Mouse (Mus musculus) lung, adult 2 months (tissue): ENCODE results near the gene Cyld. TPM values are rescaled to one million over a fixed set of nuclear protein-coding genes. Genes with fewer than 3 reads are reported as not detected.

Experiments used
- DNase-seq: peaks from one replicate; pipeline ENCODE4 v3.0.0; 2022
- H3K4me1 ChIP-seq: fragments of 200-500 bp; 2 replicates; pipeline ENCODE4 v1.6.1; 2011; ENCODE audit warnings: low read length; ENCODE audit not compliant: control insufficient read depth, insufficient read depth
- H3K4me3 ChIP-seq: fragments of 200-500 bp; replicated peaks from 2 replicates; pipeline ENCODE3; 2011; ENCODE audit warnings: low read depth, mild to moderate bottlenecking, control low read depth, low read length; ENCODE audit errors: extremely low read depth
- CTCF ChIP-seq: fragments of 200-500 bp; IDR thresholded peaks from 2 replicates; pipeline ENCODE4 v1.5.1; 2011; ENCODE audit warnings: mild to moderate bottlenecking, low read length, control low read depth; ENCODE audit not compliant: insufficient read depth
- POLR2A ChIP-seq: fragments of 200-500 bp; IDR thresholded peaks from 2 replicates; pipeline ENCODE4 v1.6.1; 2011; ENCODE audit warnings: low read depth, mild to moderate bottlenecking, control low read depth, low read length, borderline replicate concordance; ENCODE audit errors: extremely low read depth
- WGBS: fragments of 180-500 bp; shearing (Covaris S2); methylation state at CpG from one replicate; pipeline ENCODE4 v1.1.7; 2018; 5-methylcytosine and 5-hydroxymethylcytosine counted together
- polyA plus RNA-seq: library from polyadenylated mRNA; depleted of rRNA; stranded (reverse); fragments of >200 nt; gene quantifications from 2 replicates; pipeline ENCODE4 v1.2.3, GENCODE M21; 2012; rRNA removed

The Cyld gene
- polyA plus RNA-seq, 1 experiment: 8.7 TPM

DNA sequence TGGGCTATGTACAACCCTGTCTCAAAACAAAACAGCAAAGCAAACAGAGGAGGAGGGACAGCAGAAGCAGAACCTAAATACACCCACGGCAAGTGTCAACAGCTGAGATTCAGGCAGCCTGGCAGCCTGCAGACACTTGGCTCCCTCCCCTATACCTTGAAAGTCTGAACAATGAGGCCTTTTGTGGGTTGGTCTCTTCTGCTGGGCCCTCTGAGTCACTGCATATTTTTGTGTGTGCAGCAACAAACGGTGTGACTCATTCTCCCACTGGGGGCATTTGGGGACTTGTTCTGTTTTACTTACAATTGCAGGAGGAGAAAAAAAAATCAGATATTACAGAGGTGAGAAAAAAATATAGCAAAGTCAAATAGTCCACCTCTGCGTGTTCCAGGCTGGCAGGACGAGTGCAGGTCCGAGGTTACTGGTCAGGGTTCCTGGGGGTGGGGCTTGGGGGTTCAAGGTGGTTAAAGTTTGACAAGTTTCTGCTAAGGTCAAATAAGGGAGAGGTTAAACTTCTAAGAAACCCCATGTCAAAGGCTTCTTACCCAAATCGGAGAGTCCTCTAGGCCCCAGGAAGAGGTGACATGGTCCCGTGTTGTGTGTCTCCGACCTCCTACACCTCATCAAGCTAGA lies 96.0 kb downstream of the Cyld start:
- Histone ChIP-seq H3K4me3 (no peak overlapping the region), H3K4me1 (no peaks in the 10 kb centered on the region)
- no peak for DNase-seq
- TF ChIP-seq POLR2A: no peak
- 53% methylated on average over 8 of the region's 8 CpGs for WGBS

DNA sequence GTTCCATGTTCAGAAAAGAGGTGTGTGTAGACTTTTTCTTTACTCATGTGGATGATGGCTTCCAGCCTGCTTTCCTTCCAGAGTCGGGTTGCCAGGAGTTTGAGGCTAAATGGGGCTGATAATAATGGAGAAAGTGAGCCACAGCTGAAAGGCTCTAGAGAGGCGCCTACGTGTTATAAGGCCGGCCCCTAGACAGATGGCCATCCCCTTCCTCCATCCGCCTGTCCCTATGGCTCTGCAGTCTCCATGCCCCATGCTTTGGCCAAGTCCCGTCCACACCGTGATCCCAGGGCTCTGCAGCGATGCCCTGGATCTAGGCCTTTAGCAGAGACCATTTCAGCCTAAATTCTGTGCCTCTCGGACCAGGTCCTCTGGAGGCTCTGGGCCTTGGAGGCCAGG lies 96.5 kb downstream of the Cyld start:
- DNase-seq: no peak
- no peak overlapping the region for H3K4me3 ChIP-seq
- 78% methylated on average over 9 of the region's 9 CpGs for WGBS
- H3K4me1 ChIP-seq: no peaks in the 10 kb centered on the region
- TF ChIP-seq POLR2A (no peak), CTCF (no peak)

- DNase-seq: no peak
- 85% methylated on average over 24 of the region's 24 CpGs for WGBS
- Histone ChIP-seq H3K4me3 (no peak overlapping the region), H3K4me1 (no peaks in the 10 kb centered on the region)
- no peak for TF ChIP-seq POLR2A
- no peak for TF ChIP-seq CTCF
Measured at GRCm38 (mm10) chr8:88793746-88794614, 97.2 kb downstream of the Cyld start.

DNA sequence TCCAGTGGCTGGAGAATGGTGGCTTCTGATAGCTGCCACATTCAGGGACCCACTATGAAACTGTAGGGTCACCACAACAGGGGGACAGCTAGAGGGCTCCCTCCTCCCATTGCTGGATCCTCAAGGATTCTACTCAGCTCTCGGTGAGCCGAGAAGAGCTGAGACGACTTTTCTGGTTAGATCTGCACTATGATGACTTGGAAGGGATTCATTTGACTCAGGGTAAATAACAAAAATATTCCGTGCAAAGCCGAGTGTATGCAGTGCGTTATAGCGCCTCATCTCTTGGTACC lies 97.7 kb downstream of the Cyld start:
- WGBS: 73% methylated on average over 7 of the region's 7 CpGs
- DNase-seq: no peak
- TF ChIP-seq CTCF (no peak), POLR2A (no peak)
- H3K4me3 ChIP-seq: no peak overlapping the region
- H3K4me1 ChIP-seq: no peaks in the 10 kb centered on the region

GRCm38 (mm10) chr8:88795896-88796295 lies 99.1 kb downstream of the Cyld start:
- Histone ChIP-seq H3K4me3 (no peak overlapping the region), H3K4me1 (no peaks in the 10 kb centered on the region)
- no peak for DNase-seq
- 82% methylated on average over 5 of the region's 5 CpGs for WGBS
- TF ChIP-seq CTCF: no peak
- TF ChIP-seq POLR2A: no peak

GRCm38 (mm10) chr8:88796651-88797050 lies 99.8 kb downstream of the Cyld start:
- 74% methylated on average over 9 of the region's 9 CpGs for WGBS
- no peak for TF ChIP-seq CTCF
- no peak for TF ChIP-seq POLR2A
- H3K4me1 ChIP-seq: no peaks in the 10 kb centered on the region
- no peak overlapping the region for H3K4me3 ChIP-seq
- no peak for DNase-seq

Other genes starting within 250 kb of the Cyld start
- gene Nkd1, start 175.7 kb upstream of the Cyld start, polyA plus RNA-seq: 143 and 171 TPM in 2 replicates
- gene Snx20, start 60.9 kb upstream of the Cyld start, polyA plus RNA-seq: 11.5 and 16.8 TPM in 2 replicates
- 4.0 and 5.0 TPM in 2 replicates for gene Nod2, start 49.7 kb upstream of the Cyld start, polyA plus RNA-seq